Mouse (Mus musculus): ENCODE measurements around the gene Psmb1. TPM values are rescaled to one million over a fixed set of nuclear protein-coding genes. Genes with fewer than 3 reads are reported as not detected.
A peak's percentile ranks its signal among the peaks of the same experiment; 100 is the strongest.

Gene Psmb1
- polyA plus RNA-seq, 1 experiment: not detected

DNA sequence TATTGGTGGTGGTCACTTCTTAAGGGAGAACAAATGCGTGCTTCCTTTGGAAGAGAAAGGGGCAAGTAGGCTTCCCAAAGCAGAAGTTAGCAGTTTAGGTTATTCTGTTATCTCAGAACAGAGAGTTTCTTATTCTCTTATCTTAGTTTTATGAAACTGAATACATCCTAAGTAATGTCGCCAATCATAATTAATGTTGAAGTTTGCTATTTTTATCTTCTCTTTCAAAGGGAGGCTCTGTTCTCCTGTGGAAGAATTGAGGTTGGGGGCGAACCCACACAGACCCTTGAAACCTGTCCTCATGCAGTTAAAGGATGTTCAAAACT is 28.2 kb upstream of the Psmb1 start:
- no peak overlapping the region for H3K4me3 ChIP-seq (ENCODE audit: insufficient read depth, low read depth, low read length)
- H3K4me1 ChIP-seq (ENCODE audit: control insufficient read depth, insufficient read depth, low read length): peaks cover 2% of the 10 kb centered on the region
- H3K27ac ChIP-seq (ENCODE audit: insufficient read depth, low read depth, low read length): no peak overlapping the region
- no peak for TF ChIP-seq CTCF (IDR thresholded peaks at IDR 0.05; ENCODE audit: insufficient read depth, low read depth, low read length)
- no peak for TF ChIP-seq POLR2A (IDR thresholded peaks at IDR 0.05; ENCODE audit: insufficient read depth, low read depth, low read length)
- 49% methylated on average over 3 of the region's 3 CpGs for WGBS

DNA sequence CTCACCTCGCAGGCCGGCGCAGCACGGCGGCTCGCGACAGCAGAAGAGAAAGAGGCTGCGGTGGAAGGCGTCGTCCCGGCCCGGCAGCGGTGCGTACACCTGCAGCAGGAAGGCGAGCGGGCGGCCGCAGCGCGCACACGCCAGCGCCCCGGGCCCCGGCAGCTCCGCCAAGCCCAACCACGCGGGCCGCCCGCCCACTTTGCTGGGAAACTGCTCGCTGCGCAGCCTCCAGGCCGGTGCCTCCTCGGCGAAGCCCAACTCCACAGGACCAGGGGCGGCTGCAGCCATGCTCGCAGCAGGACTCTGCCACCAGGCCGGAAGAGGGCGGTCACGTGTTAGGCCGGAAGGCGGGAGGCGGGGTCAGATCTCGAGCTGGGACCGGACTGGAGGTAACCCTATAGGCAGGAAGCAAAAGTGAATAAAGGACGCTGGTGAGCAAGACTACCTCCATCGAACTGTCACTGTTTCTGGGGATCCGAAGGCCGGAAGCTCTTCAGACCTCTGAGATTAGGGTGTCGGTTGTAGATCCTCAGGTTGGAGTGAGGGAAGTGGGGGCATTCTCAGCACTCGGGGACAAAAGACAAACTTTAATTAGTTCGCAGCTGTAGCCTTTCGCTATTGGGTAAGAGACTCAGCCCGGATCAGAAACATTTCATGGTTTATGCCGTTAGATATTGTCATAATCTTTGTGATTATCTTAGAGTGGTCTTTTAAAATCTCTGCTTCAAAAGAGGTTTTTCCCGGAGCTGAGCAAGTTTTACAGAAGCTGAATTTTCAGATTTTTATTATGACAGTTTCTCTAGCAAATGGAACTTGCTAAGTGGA is 27.6 kb upstream of the Psmb1 start, which contains the start of gene Pdcd2:
Gene Pdcd2 (minus strand): TSS at position 316 of the 825 bp plus-strand sequence.
- Histone ChIP-seq H3K4me1 (ENCODE audit: control insufficient read depth, insufficient read depth, low read length) (peaks cover 2% of the 10 kb centered on the region), H3K27ac (ENCODE audit: insufficient read depth, low read depth, low read length) (peak within 1 kb of the TSS; percentile 59; the same call in 1 of the 2 replicates), H3K4me3 (ENCODE audit: insufficient read depth, low read depth, low read length) (peak within 1 kb of the TSS; percentile 93)
- TF ChIP-seq CTCF (IDR thresholded peaks at IDR 0.05; ENCODE audit: insufficient read depth, low read depth, low read length): peak; percentile 16; the same call in 1 of the 2 replicates
- TF ChIP-seq POLR2A (IDR thresholded peaks at IDR 0.05; ENCODE audit: insufficient read depth, low read depth, low read length): peak; percentile 77
- under 1% methylated on average over 55 of the region's 55 CpGs for WGBS

DNA sequence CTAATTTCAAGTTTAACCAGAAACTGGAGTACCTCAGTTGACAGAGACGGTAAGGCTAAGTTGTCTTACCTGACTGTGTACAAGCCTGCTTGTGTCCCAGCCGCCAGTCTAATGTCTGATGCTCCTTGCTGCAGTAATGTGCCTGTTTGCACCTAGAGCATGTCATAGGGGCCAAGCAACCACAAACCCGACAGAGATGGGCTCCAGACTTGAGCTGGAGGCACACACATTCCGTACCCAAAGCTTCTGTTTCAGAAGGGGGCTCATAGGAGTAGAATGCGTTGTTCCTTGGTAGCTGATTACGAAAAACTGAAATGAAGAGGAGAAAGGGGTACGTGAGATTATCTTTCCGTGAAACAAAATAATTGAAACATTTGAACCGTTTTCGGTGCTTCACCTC is 26.8 kb upstream of the Psmb1 start:
- H3K4me3 ChIP-seq (ENCODE audit: insufficient read depth, low read depth, low read length): peak overlapping the region; percentile 15
- H3K27ac ChIP-seq (ENCODE audit: insufficient read depth, low read depth, low read length): no peak overlapping the region
- 10% methylated on average over 10 of the region's 10 CpGs for WGBS
- no peak for TF ChIP-seq CTCF (IDR thresholded peaks at IDR 0.05; ENCODE audit: insufficient read depth, low read depth, low read length)
- no peak for TF ChIP-seq POLR2A (IDR thresholded peaks at IDR 0.05; ENCODE audit: insufficient read depth, low read depth, low read length)
- H3K4me1 ChIP-seq (ENCODE audit: control insufficient read depth, insufficient read depth, low read length): peaks cover 2% of the 10 kb centered on the region

DNA sequence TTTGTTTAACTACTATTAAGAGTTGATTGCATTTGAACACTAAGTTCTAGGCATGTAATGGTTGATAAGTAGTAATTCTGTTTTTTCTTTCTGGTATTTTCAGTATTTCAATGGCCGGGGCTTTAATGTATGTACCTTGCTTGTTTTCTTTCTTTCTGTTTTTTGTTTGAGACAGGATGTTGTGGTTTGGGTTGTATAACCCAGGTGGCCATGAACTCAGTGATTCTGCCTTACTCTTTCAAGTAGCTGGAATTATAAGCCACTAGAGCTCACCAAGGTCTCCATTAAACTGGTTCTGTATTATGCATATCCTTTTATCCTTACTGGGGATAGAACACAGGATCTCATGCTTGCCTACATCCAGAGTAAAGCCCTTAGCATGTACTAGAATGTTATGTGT is 19.2 kb upstream of the Psmb1 start:
- Histone ChIP-seq H3K4me3 (ENCODE audit: insufficient read depth, low read depth, low read length) (no peak overlapping the region), H3K27ac (ENCODE audit: insufficient read depth, low read depth, low read length) (no peak overlapping the region)
- 97% methylated on average over 1 of the region's 1 CpGs for WGBS

DNA sequence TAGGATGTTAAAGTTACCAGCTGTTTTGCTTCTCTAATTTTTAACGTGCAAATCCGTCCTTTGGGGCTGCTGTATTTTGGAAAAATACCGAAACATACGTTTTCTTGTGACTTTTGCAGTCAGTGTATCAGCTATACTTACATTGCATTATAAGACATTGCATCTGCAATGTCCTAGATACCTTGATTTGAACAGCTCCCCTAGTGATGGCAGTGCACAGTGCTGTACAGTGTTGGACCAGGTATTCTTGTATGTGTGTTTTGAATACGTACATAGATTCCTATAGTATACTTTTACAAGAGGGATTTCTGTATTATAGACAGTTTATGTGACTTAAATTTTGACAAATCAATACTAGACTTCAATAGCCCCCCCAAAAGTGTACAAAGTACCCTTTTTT is 18.6 kb upstream of the Psmb1 start:
- 91% methylated on average over 5 of the region's 5 CpGs for WGBS
- Histone ChIP-seq H3K4me3 (ENCODE audit: insufficient read depth, low read depth, low read length) (no peak overlapping the region), H3K27ac (ENCODE audit: insufficient read depth, low read depth, low read length) (no peak overlapping the region), H3K4me1 (ENCODE audit: control insufficient read depth, insufficient read depth, low read length) (no peaks in the 10 kb centered on the region)
- TF ChIP-seq CTCF (IDR thresholded peaks at IDR 0.05; ENCODE audit: insufficient read depth, low read depth, low read length): no peak
- no peak for TF ChIP-seq POLR2A (IDR thresholded peaks at IDR 0.05; ENCODE audit: insufficient read depth, low read depth, low read length)

More for the DNA sequence above, 19.2 kb upstream of the Psmb1 start:
- no peaks in the 10 kb centered on the region for H3K4me1 ChIP-seq (ENCODE audit: control insufficient read depth, insufficient read depth, low read length)
- TF ChIP-seq POLR2A (IDR thresholded peaks at IDR 0.05; ENCODE audit: insufficient read depth, low read depth, low read length) (no peak), CTCF (IDR thresholded peaks at IDR 0.05; ENCODE audit: insufficient read depth, low read depth, low read length) (no peak)

DNA sequence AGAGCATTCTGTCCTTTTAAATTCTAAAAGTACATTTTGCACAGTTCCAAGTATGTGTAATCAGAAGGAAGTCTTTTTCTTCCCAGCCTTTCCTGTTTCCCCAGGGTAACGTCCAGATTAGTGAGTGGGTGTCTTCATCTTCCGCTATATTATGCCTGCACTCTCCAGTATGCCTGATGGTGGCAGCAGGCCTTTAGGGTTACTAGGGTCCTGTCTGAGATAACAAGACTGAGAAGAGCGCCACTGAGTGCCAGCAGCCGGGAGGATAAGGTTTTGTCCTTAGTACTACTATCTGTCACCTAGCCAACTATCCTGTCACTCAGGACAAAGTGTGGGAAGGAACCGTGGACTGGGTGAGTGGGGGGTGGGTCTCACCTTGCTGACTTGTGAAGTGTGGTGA is 18.2 kb upstream of the Psmb1 start:
- no peaks in the 10 kb centered on the region for H3K4me1 ChIP-seq (ENCODE audit: control insufficient read depth, insufficient read depth, low read length)
- no peak overlapping the region for H3K27ac ChIP-seq (ENCODE audit: insufficient read depth, low read depth, low read length)
- TF ChIP-seq POLR2A (IDR thresholded peaks at IDR 0.05; ENCODE audit: insufficient read depth, low read depth, low read length) (no peak), CTCF (IDR thresholded peaks at IDR 0.05; ENCODE audit: insufficient read depth, low read depth, low read length) (no peak)
- 59% methylated on average over 5 of the region's 5 CpGs for WGBS
- H3K4me3 ChIP-seq (ENCODE audit: insufficient read depth, low read depth, low read length): no peak overlapping the region

DNA sequence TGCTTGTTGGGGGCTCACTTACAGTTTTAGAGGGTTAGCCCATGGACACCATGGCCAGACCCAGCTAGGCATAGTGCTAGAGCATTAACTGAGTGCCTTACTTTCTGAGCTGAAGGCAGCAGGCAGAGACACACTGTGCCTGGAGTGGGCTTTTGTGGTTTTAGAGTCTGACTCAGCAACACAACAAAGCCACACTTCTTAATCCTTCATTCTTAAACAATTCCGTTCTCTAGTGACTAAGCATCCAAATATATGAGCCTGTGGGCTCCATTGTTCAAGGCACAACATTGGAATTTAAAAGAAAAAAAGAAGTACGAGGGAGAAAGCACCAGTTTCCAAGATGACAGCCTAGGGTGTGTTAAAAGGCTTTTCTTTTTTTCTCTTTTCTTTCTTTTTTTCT is 11.1 kb upstream of the Psmb1 start:
- H3K27ac ChIP-seq (ENCODE audit: insufficient read depth, low read depth, low read length): no peak overlapping the region
- TF ChIP-seq POLR2A (IDR thresholded peaks at IDR 0.05; ENCODE audit: insufficient read depth, low read depth, low read length) (no peak), CTCF (IDR thresholded peaks at IDR 0.05; ENCODE audit: insufficient read depth, low read depth, low read length) (no peak)
- 55% methylated on average over 2 of the region's 2 CpGs for WGBS
- no peak overlapping the region for H3K4me3 ChIP-seq (ENCODE audit: insufficient read depth, low read depth, low read length)
- no peaks in the 10 kb centered on the region for H3K4me1 ChIP-seq (ENCODE audit: control insufficient read depth, insufficient read depth, low read length)

DNA sequence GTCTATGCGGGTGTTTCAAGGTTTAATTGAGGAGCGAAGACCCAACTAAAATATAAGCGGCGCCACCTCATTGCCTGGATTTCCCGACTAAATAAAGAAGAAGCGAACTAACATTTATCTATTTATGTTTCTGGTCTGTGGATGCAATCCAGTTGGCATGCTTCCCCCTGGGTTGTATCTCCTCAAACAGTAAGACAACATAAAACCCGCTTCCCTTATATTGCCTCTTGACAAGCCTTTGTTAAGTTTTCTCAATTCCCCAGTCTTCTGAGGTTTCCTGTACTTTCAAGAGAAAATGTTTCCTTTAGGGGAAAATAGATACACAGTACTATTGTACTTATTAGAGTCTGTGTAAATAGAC is 818 bp downstream of the Psmb1 start:
- 33% methylated on average over 7 of the region's 7 CpGs for WGBS
- TF ChIP-seq POLR2A (IDR thresholded peaks at IDR 0.05; ENCODE audit: insufficient read depth, low read depth, low read length) (no peak), CTCF (IDR thresholded peaks at IDR 0.05; ENCODE audit: insufficient read depth, low read depth, low read length) (no peak)
- peak overlapping the region; percentile 72 for H3K27ac ChIP-seq (ENCODE audit: insufficient read depth, low read depth, low read length)
- H3K4me1 ChIP-seq (ENCODE audit: control insufficient read depth, insufficient read depth, low read length): no peaks in the 10 kb centered on the region
- H3K4me3 ChIP-seq (ENCODE audit: insufficient read depth, low read depth, low read length): peak overlapping the region; percentile 86; the same call in 1 of the 2 replicates

DNA sequence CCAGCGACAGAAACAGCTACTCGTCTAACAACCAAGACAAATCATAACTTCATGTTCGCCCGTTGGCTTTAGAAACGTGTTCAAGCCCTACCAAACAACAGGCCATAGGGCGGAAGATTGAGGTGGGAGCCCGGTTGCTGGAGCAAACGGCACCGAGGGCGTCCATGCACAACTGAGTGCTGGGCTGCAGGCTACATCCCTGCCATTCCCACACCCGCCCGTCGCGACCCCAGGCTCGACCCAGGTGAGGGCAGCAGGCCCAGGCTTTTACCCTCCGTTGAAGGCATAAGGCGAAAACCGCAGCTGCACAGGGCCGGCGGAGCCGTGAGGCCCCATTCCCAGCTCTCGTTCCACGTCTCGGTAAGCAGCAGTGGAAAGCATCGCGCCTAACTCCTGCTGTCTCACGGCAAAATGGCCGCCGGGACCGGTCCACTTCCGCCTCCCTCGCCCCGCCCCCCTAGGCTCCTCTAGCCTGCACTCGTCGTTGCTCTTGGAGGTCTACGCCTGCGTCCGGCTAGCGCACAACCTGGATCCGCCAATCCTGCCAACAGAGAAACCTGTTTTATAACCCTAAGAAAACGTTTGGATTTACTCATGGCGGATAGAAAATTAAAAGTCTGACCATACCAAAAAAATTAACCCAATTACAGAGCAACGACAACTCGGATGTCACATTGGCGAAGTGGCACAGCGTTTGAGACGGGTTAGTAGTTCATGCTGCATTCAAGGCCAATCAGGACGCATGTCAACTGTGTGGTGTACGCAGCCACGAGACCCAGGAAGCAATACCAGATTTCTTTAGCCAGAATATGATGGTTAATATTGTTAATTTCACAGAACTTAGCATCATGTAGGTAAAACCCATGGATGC is 1.4 kb downstream of the Psmb1 start:
- Histone ChIP-seq H3K4me1 (ENCODE audit: control insufficient read depth, insufficient read depth, low read length) (no peaks in the 10 kb centered on the region), H3K27ac (ENCODE audit: insufficient read depth, low read depth, low read length) (peak overlapping the region; percentile 79), H3K4me3 (ENCODE audit: insufficient read depth, low read depth, low read length) (peak overlapping the region; percentile 86)
- under 1% methylated on average over 50 of the region's 50 CpGs for WGBS
- TF ChIP-seq POLR2A (IDR thresholded peaks at IDR 0.05; ENCODE audit: insufficient read depth, low read depth, low read length) (peak; percentile 60), CTCF (IDR thresholded peaks at IDR 0.05; ENCODE audit: insufficient read depth, low read depth, low read length) (no peak)
